Mouse (Mus musculus) liver, adult (tissue): Measurements from ENCODE around the gene Nuak2.

ENCODE experiments used
- GATA4 ChIP-seq: IDR thresholded peaks from 2 replicates; pipeline ENCODE4 v1.6.1; 2014; ENCODE audit warnings: mild to moderate bottlenecking, low read length; ENCODE audit not compliant: insufficient replicate concordance

Nuak2 gene

GRCm38 (mm10) chr1:132333201-132333600 is 17.3 kb downstream of the Nuak2 start:
- no peak for TF ChIP-seq GATA4

- TF ChIP-seq GATA4, result no peak
Measured at GRCm38 (mm10) chr1:132333675-132334141, 17.8 kb downstream of the Nuak2 start.

- no peak for TF ChIP-seq GATA4
Measured at GRCm38 (mm10) chr1:132334178-132334801, 18.4 kb downstream of the Nuak2 start.

GRCm38 (mm10) chr1:132335378-132335965 is 19.5 kb downstream of the Nuak2 start:
- peak; percentile 73; the same call in 1 of the 2 replicates for TF ChIP-seq GATA4

GRCm38 (mm10) chr1:132336921-132337320 is 21.0 kb downstream of the Nuak2 start:
- TF ChIP-seq GATA4, result no peak

GRCm38 (mm10) chr1:132338027-132338660 is 22.2 kb downstream of the Nuak2 start:
- TF ChIP-seq GATA4, result no peak

- TF ChIP-seq GATA4, result peak; percentile 92
Measured at GRCm38 (mm10) chr1:132341731-132342501, 26.0 kb downstream of the Nuak2 start.

GRCm38 (mm10) chr1:132342518-132342917 is 26.6 kb downstream of the Nuak2 start:
- TF ChIP-seq GATA4, result no peak

- TF ChIP-seq GATA4, result no peak
Measured at GRCm38 (mm10) chr1:132343191-132343590, 27.3 kb downstream of the Nuak2 start.

- TF ChIP-seq GATA4, result no peak
Measured at GRCm38 (mm10) chr1:132343656-132344055, 27.7 kb downstream of the Nuak2 start.

GRCm38 (mm10) chr1:132345514-132345913 is 29.6 kb downstream of the Nuak2 start:
- TF ChIP-seq GATA4, result no peak

- no peak for TF ChIP-seq GATA4
Measured at GRCm38 (mm10) chr1:132346134-132346851, 30.4 kb downstream of the Nuak2 start.

- no peak for TF ChIP-seq GATA4
Measured at GRCm38 (mm10) chr1:132346951-132347350, 31.0 kb downstream of the Nuak2 start.

GRCm38 (mm10) chr1:132348401-132348800 is 32.5 kb downstream of the Nuak2 start:
- TF ChIP-seq GATA4, result no peak

GRCm38 (mm10) chr1:132351058-132351457 is 35.1 kb downstream of the Nuak2 start:
- TF ChIP-seq GATA4, result no peak
